Mouse (Mus musculus) myocyte (in vitro differentiated cells): ENCODE results near the gene Arhgef7.

ENCODE experiments used
- E2F4 ChIP-seq: IDR thresholded peaks from one replicate; pipeline ENCODE4 v1.6.1; 2011; ENCODE audit warnings: mild to moderate bottlenecking, control low read depth, moderate library complexity; ENCODE audit not compliant: insufficient read depth
- MAX ChIP-seq: IDR thresholded peaks from one replicate; pipeline ENCODE4 v1.6.1; 2011; ENCODE audit warnings: low read depth, mild to moderate bottlenecking, control low read depth
- MYOD1 ChIP-seq, 3 experiments: IDR thresholded peaks; one replicate each; pipeline ENCODE4 v1.6.1; 2011; ENCODE audit warnings: control low read depth in 2 of 3, low read depth in 2 of 3, mild to moderate bottlenecking in 2 of 3, moderate library complexity in 1 of 3; ENCODE audit not compliant: insufficient read length in 2 of 3, control insufficient read depth in 1 of 3
- POLR2A ChIP-seq: IDR thresholded peaks from one replicate; pipeline ENCODE4 v1.6.1; 2011; ENCODE audit warnings: low read depth, mild to moderate bottlenecking, control low read depth, moderate library complexity; ENCODE audit not compliant: insufficient read length
- TCF3 ChIP-seq: IDR thresholded peaks from one replicate; pipeline ENCODE4 v1.6.1; 2011; ENCODE audit warnings: low read depth, control low read depth; ENCODE audit not compliant: insufficient read length

DNA sequence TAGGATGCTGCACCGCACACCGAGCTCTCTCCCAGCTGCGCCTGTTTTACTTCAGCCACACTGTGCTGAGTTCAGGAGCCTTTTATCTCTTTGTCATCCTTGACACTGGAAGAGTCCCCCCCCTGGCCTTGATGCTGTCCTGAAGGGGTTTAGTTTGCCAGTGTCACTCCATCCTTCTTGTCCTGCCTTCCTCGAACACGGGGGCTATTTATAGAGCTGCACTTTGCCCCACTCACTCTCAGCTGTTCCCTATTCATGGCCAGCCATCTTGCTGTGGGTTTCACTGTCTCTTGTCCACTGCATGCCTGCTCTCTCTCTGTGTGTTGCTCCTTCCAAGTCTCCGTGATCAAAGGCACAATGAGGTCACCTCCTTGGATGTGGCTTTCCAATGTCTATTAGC lies 22.0 kb downstream of the Arhgef7 start:
- TF ChIP-seq MYOD1 (IDR thresholded peaks at IDR 0.05; ENCODE audit: control insufficient read depth in 1 of 3, insufficient read length in 2 of 3, low read depth in 2 of 3), result peak in 2 of 3 experiments; percentile 61 to 75
- no peak for TF ChIP-seq MAX
- no peak for TF ChIP-seq POLR2A
- no peak for TF ChIP-seq TCF3
- no peak for TF ChIP-seq E2F4
